Mouse (Mus musculus): ENCODE results near the gene Rab30.
A peak's percentile ranks its signal among the peaks of the same experiment; 100 is the strongest.

Gene Rab30

GRCm38 (mm10) chr7:92870161-92870560, 128.8 kb downstream of the Rab30 start:
- no peak for DNase-seq

GRCm38 (mm10) chr7:92871596-92871995, 130.2 kb downstream of the Rab30 start:
- DNase-seq: no peak

- peak; percentile 84 to 92 for DNase-seq
Observed at GRCm38 (mm10) chr7:92874116-92874675, 132.8 kb downstream of the Rab30 start, which contains the start of the genes Ddias and Prcp. Gene Ddias, minus strand, starts transcription at chr7:92874247. Gene Prcp, plus strand, starts transcription at chr7:92874470.

GRCm38 (mm10) chr7:92874761-92875408, 133.5 kb downstream of the Rab30 start:
- peak; percentile 89 to 90 for DNase-seq

GRCm38 (mm10) chr7:92876066-92876465, 134.7 kb downstream of the Rab30 start:
- DNase-seq: no peak

- no peak for DNase-seq
Observed at GRCm38 (mm10) chr7:92876538-92876937, 135.1 kb downstream of the Rab30 start.

GRCm38 (mm10) chr7:92878575-92879285, 137.3 kb downstream of the Rab30 start:
- peak; percentile 24 to 30 for DNase-seq

- DNase-seq: no peak
Observed at GRCm38 (mm10) chr7:92883850-92884716, 142.7 kb downstream of the Rab30 start.

- no peak for DNase-seq
Observed at GRCm38 (mm10) chr7:92884998-92885660, 143.7 kb downstream of the Rab30 start.

GRCm38 (mm10) chr7:92886801-92887200, 145.4 kb downstream of the Rab30 start:
- DNase-seq: no peak

GRCm38 (mm10) chr7:92887230-92887629, 145.8 kb downstream of the Rab30 start:
- DNase-seq: no peak

- DNase-seq: no peak
Observed at GRCm38 (mm10) chr7:92890211-92890610, 148.8 kb downstream of the Rab30 start.

- DNase-seq: no peak
Observed at GRCm38 (mm10) chr7:92890618-92891230, 149.3 kb downstream of the Rab30 start.

- no peak for DNase-seq
Observed at GRCm38 (mm10) chr7:92893478-92893877, 152.1 kb downstream of the Rab30 start.
